Mouse (Mus musculus) kidney, adult 11 months (tissue): ENCODE measurements at regions not wholly inside any gene's neighbourhood (a gene's known extent, or its start where the extent isn't known, plus 50 kb on each side); places are given as distances from the start of the nearest gene placed in this dataset.

Experiments
- DNase-seq: peaks from one replicate; pipeline ENCODE4 v3.0.0; 2022

- no peak for DNase-seq
Observed at GRCm38 (mm10) chr4:12837097-12837426, 665.2 kb upstream of the Fam92a start.

GRCm38 (mm10) chr4:12836326-12837096 lies 664.7 kb upstream of the Fam92a start:
- DNase-seq: no peak

DNA sequence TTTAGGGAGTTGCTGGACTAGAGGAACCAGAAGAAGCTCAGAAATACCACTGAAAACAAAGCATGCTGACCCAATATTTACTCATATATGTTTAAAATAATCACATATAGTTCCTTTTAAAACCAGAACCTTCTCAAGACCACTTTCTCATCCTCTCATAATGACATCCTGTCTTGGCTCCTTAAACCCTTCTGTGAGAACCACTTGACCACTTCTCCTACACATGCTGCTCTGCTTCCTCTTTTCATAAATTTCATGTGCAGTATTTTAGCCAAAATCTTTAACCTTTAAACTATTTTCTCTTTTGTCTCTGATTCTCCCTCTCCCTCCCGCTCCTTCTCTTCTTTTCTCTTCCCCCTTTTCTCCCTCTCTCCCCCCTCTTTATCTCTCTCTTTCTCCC lies 654.6 kb upstream of the Fam92a start:
- no peak for DNase-seq

GRCm38 (mm10) chr4:12814251-12814650 lies 642.4 kb upstream of the Fam92a start:
- no peak for DNase-seq

- no peak for DNase-seq
Observed at GRCm38 (mm10) chr4:12801186-12801585, 629.4 kb upstream of the Fam92a start.

- no peak for DNase-seq
Observed at GRCm38 (mm10) chr4:12799564-12799963, 627.7 kb upstream of the Fam92a start.

DNA sequence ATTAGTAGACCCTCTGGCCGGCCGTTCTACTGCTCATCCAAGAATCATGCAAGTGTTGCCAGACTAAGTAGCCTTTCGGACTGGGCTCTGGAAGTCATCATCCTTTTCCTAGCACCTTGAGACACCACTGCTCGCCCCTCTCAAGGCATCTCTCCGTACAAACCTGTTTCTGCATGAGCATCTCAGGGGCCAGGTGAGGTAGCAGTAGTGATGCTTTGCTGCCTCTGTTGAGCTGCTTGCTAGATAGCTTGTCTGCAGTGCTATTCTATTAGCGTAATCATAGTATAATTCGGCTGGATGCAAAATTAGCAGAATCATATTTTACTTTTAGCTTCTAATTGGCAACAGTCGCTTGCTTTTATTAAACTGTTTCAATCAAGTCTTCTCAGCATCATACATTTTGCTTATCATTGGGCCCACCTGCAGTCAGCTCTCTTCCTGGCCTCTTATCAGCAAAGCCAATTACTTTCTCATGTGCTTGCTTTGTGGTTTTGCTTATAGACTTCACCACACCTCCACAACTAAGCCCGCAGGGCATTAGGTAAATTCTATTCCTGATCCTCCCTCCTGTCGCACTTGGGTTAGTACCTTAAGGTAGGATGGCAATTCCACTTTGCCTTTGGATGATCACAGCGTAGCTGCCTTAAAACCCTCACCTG lies 621.1 kb upstream of the Fam92a start:
- DNase-seq: no peak

GRCm38 (mm10) chr4:12791786-12792674 lies 620.2 kb upstream of the Fam92a start:
- no peak for DNase-seq

- no peak for DNase-seq
Observed at GRCm38 (mm10) chr4:12785840-12786239, 614.0 kb upstream of the Fam92a start.

DNA sequence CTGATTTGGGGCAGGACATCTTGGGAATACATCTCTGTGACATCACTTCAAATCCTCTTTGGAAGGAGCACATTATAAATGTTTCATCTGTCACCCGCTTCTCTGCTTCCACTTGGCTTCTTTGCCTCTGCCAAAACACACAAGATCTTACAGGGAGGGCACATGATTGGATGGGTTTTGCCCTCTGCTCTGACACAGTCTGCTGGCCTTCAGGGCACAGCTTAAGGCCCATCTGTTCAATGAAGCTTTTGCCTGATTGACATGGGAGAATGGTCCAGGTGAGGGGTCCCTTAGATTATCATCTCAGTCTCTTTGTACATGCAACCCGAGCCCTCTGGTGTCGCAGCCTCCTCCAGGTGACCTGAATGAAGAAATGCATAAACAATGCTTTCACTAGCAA lies 612.7 kb upstream of the Fam92a start:
- DNase-seq: no peak

DNA sequence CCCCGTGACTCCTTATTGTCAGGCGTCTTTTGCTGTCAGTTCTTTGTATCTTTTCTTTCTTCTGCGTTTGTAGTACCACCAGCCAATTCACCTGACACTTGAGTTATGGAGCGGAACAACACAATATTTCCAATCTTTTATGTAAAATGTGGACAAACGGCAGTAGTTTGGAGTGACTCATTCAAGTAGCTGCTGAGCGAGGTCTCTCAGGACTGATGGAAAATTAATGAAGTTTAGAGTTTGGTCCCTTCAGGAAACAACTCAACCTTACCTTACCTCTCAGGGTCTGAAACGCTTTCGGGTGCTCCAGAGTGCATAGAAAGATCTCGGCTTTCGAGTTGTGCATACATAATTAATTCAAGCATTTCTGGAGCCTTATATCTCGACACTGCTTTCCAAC lies 612.3 kb upstream of the Fam92a start:
- DNase-seq: no peak

DNA sequence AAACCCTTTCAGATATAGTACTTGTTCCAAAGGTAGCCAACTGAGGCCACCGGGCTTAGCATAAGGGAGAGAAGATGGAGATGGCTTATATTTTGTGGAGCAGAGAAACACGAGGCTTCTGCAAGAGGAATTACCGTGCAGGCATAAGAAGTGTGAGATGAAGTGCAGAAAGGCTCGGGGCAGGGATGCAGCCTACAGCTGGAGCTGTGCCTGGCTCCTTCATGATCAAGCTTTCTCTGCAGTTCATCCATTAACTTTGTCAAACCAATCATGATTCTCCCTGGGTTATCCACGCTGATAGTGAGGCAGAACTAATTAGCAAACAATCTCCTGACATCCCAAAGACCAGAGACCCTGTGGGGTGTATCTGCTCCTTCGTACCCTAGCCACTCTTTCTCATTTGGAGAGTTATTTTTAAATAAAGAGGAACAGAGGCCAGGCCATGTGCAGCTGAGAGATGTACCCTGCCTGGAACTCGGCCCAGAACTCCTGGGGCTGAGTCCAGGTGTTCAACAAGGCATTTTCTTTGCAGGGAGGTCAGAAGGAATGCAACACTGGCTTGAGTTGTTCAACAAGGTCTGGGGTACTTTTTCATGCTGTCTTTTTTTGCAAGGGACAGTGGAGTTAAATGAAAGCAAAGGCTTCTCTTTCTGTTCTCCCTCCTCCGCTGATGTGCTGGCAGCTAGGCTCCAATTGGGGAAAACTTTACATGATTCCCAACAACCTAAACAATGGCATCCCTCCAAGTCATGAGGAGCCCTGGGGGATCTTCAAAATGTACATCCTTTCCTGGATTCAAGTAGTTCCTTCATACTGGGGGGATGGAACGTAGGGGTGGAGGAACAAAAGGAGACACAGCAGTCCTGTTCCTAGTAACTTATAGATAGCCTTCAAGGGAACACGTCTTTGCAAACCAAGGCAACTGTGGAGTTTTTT lies 610.4 kb upstream of the Fam92a start:
- DNase-seq: peak; percentile 7

DNA sequence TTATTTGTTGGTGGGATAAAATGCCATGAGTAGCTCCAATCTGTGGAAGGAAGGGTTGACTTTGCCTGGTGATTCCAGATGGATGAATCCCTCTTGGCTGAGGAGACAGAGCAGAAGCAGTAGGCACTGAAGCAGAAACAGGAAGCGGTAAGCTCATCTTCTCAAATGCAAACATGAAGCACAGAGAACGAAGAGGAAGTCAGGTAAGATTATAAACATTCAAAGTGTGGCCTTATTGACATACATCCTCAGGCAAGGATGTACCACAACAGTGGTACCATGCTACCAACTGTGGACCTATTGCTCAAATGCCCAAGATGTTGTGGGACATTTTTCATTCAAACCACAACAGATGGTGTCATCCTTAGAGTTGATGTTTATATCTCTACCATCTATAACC lies 608.4 kb upstream of the Fam92a start:
- no peak for DNase-seq

- DNase-seq: no peak
Observed at GRCm38 (mm10) chr4:12779211-12779610, 607.4 kb upstream of the Fam92a start.

DNA sequence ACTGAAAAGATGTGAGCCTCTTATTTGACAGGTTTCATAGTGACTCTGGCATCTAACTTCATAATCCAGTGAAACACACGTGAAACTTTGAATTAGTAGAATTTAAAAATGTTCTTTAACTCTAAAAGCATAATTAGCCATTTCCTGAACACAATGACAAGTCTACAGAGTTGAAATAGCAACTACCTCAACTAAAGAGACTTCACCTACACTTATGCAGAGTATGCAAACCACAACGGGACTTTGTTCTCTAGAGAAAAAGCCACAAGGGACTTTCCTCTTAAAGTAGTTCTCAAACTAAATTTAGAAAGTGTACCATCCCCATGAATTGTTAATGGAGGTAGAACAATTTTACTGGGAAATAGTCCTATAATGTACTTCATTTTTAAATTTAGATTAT lies 606.3 kb upstream of the Fam92a start:
- DNase-seq: no peak

DNA sequence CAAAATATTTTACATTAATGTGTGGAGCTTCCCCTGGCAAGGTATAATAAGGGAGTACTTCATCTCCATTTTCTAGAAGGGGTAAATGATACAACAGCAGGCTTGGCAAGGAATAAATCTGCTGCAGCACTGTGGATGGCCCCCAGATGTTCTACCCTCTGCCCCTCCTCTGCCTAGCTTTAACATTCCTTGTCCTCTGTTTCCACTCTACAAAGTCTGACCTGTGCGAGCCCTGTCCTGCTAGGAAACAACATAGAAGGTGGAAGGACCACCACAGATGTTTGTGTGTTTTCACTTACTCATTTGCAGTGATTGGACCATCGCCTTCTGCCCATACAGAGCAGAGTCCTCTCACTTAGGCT lies 604.4 kb upstream of the Fam92a start:
- DNase-seq: no peak

DNA sequence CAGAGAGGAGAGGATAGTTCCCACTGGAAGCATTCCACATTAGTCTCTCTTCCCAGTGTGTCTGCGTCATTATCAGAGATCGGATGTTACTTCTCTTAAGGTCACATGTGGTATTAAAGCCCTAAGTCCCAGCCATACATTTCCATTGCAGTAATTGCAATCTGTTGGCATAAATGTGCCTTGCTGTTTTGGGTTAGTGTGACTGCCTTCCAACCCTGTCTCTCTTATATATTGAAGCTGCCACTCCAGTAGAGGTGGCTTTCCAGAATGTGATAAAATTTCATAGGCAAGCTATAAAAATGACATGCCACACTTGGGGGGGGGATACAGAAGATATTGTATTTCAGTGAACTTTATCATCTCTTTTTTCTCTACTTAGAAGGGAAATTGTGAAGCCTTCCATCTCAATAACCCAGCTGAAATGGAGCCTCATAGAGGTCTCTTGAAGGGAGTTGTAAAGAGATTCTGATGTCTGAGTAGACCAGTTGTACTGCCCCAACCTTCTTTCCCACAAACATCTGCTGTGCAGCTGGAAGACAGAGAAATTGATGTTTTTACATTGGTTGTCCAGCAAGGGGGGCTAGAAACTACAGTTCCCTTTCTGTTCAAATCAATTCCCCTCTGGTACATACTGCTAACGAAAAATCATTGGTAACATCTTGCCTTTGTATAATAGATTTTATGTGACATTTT lies 603.9 kb upstream of the Fam92a start:
- DNase-seq: no peak

DNA sequence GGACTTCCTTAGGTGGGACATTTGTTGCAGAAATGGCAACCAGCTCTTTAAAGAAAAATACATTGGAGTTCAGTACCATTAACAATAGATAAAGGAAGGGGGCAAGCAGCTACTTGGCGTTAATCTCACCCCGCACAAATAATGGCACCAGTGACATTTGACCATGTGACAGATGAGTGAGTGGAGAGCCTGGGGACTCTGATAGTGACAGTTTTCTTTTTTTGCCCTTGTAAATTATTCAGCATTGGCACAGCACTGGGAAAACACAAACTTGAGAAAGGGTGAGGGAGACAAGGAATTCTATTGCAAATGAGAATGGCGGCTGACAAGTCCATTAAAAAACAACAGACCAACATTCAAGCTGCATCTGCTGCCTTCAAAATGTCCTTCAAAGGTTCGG lies 603.3 kb upstream of the Fam92a start:
- no peak for DNase-seq

GRCm38 (mm10) chr4:12774671-12775070 lies 602.9 kb upstream of the Fam92a start:
- DNase-seq: no peak

- DNase-seq: no peak
Observed at GRCm38 (mm10) chr4:12773201-12773600, 601.4 kb upstream of the Fam92a start.

DNA sequence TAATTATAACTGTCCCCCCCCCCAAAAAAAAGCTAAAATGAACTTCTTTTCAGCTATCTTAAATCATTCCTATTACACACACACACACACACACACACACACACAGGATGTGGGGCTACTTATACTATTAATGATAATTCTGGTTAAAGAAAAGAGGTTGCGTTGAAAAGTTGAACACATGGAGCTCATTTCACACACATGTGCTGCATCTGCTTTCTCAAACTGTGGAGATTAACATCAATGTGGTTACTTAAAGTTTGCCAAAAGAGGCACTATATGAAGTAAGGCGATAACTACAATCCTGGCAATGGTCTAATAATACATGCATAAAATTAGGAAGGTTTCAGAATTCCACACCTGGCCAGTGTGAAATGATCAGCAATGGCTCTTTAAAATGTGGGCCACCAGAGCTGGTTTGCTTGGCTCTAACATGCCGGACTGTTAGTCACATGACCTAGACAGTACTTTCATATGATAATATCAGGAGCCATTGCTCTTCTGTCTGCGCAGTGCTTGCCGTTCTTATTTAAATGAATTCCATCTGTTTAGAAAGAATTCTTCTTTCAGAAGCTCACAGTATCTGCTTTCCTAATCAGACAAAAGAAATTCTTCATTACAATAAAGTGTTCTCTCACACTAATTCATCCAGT lies 598.4 kb upstream of the Fam92a start:
- no peak for DNase-seq

GRCm38 (mm10) chr4:12769092-12769491 lies 597.3 kb upstream of the Fam92a start:
- DNase-seq: no peak
